Mouse (Mus musculus) naive thymus-derived CD4-positive, alpha-beta T cell, adult 2 months (primary cell): ENCODE data around the gene Enpp1.
"Not testable (repeated sequence)": the region's sequence is repeated elsewhere in the genome, so short reads cannot be mapped to it uniquely, and the experiment has no call there.

Experiments
- DNase-seq: peaks from one replicate; pipeline ENCODE4 v3.0.0-alpha.2; 2011; ENCODE audit warnings: low read depth

The Enpp1 gene

DNA sequence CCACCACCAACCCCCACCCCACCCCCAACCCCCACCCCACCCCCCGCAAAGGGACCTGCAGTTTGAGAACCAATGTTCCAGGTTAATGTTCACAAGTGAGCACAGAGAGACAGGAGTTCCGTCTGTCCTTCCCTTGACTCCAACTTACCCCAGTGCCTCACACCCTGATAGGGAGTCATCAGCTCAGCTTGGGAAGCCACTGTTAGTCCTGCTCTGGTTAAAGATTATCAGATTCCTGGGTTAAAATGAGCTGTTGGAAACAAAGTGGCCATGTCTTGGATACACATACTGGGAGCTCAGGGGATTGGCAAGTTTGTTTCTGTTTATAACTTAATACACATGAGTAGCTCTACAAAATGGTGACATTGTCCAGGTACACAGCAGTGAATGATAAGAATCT, 75.0 kb downstream of the Enpp1 start:
- DNase-seq = peak; percentile 19

DNA sequence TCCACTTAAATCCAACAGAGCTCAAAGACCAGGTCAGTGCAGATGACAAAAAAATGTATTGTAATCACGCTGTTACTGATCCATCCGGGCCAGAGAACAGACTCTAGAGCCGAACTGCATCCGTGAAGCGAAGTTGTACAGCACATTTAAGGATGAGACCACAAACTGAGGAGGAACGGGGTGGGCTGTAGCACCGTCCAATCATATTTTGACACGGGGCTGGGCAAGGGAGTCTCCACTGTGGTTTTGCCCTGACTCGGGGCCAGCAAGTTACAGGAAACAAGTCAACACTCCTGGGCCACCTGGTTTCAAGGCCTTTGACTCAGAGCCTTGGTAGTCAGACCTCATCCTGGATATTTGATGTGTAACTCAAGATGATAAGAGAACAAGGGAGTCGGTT, 76.1 kb downstream of the Enpp1 start:
- peak; percentile 81 for DNase-seq

DNA sequence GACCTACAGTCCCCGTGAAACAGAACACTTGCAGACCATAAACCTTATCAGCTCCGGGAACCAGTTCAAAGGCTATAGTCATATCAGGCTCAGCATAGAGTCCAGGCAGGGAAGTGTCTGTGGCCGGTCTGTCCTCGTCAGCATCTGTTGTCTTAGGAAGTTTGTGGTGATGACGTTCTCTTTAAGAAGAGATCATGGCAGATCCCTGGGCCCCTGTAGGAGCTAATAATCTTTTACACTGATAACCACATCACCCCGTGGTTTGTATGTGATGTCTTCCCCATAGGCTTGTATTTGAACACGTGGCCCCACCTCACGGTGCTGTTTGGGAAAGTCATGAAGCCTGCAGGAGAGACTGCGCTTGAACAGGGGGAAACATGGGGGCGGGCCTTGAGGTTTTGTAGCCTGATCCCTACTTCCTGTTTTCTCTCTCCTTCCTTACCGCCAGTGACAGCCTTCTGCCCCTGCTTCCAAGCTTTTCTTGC, 76.6 kb downstream of the Enpp1 start:
- no peak for DNase-seq

DNA sequence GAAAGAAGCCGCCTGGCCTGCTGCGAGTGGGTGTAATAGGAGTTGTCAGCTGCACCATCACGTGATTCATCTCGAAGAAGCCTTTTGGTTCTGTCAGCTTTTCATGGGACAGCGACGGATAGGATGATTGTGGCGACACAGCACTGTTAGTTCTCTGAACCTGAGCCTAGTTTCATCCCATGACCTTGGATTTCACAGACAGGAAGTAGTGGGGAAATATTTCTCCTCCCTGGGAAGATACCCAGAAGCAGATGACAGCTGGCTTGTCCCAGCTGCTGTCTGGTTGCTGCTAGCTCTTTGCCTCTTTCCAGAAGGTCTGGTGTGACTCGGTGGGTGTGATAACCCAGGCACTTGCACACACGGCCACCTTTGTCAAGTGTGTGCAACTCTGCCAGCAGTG, 77.7 kb downstream of the Enpp1 start:
- peak; percentile 16 for DNase-seq

DNA sequence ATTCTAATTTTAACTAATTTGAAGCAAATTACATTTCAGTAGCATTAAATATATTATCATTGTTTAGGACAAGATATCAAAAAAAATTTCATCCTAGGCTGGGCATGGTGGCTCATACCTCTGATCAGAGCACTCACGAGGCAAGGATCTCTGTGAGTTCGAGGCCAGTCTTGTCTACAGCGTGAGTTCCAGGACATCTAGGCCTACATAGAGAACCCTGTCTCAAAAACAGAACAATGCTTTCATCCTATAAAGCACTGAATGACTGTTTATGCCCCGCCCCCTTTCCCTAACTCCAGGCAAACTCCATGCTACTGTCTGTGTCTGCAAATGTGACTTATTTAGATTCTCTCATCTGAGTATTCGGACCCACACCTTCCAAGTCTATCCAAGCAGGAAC, 80.8 kb downstream of the Enpp1 start:
- no peak for DNase-seq

DNA sequence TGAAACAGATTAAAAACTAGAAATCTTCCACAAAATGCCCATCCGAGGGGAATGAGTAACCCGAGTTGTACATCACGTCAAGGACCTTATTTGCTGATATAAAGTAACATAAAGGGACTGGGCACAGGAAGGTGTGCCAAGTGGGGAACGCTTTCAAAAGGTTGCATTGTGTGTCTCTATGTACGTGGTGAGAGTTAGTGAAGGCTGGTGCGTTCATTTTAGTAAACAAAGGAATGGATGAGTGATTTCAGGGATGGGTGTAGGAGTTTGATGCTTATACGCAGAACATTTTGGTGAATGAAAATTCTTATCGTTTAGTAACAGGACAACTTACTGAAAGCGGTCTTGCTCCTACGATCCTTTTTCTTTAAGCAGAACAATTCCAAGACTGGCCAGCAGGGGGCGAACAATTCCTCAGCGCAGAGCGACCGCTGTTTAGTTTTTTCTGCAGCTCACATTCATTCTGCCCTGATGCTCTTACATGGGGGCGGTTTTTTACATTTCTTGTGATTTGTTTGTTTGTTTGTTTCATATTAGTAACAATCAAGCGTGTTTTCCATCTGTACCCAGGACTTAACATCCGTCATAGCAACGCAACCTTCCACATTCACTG, 81.4 kb downstream of the Enpp1 start:
- DNase-seq = peak; percentile 87

DNA sequence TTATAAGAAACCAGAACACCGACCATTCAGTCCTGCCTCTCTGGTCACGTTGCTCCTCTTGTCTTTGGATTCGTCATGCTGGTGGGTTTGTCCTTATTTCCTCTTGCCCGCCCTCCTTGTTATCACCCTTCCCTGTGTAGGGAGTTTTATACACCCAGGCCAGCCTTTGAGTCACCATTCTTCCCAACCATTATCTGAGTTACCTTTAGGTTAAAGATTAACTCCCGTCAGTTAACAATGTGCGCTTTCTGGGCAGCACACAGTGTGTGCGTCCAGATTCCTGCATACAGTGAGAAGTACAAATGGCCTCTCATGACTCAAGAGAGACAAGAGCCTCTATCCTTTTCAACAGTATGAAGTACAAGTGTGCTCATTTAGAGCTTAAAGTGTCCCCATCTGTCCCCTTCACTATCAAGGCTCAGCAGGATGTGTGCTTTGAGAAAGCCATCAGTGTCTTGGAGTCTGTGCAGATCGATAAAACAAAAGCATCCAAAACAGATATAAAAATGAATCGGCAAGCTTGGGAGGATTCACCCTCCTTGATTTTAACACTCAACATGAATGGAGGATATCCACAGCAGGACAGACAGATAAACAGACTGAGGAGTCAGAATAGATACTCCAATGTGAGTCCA, 82.8 kb downstream of the Enpp1 start:
- no peak for DNase-seq

DNA sequence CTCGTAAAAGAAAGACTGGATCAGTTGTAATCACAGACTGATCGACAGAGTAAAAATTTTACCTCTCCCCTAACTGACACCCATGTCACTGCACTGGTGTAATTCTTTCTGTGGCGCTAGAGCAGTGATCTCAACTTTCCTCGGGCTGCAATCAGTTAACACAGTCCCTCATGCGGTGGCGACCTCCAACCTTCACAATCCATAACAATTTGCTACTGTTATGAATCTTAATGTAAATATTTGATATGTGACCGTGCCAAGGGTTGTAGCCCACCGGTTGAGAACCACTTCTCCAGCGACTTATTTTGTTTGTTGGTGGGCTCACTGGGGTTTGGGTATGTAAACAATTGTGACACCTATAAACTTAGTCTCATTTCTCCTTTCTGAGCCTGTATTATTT, 83.5 kb downstream of the Enpp1 start:
- DNase-seq = no peak

DNA sequence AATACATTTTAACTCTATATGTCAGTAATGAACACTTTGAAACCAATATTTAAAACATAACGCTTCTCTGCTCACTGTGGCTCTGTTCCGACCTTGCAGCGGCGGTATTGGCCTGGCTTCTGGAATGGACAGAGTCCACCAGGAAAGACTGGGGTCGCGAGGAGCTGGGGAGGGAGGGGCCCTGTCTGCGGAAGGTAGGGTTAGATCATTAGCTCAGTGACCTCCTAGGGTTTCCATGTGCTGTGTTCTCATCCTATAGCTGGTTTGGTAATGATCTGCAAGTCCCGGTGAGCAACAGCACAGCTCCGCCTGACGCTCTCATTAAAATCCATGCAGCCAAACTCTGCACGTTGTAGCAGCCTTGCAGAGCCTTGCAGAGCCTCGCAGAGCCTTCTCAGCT, 84.7 kb downstream of the Enpp1 start:
- DNase-seq = no peak

DNA sequence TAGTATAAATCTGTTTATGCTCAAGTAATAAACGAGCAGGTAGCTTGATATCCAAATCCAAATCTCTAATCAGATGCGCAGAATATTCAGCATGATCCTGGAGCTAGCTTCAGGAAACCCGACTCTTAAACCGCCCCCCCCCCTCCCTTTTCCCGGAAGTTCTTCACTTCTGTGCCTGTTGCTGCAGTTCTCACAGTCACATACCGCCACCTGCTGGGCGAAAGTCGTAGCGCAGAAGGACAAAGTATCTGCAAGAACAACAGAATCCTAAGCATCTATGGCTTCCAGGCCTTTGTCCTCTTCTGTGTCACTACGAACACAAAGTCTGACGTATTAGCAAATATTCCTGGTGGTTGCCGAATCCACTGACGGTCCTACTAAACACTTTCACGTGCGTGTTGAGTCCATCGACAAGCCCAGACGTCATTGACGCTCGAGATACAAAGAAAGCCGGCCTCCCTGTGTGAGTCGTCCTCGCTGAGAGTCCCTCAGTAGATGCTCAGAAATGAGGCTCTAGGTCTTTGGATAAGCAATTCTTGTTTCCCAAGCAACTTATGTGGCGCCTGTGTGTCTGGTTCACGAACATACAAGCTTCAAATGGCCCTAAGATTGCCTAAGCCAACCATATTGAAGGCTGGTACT, 86.8 kb downstream of the Enpp1 start:
- peak; percentile 92 for DNase-seq

DNA sequence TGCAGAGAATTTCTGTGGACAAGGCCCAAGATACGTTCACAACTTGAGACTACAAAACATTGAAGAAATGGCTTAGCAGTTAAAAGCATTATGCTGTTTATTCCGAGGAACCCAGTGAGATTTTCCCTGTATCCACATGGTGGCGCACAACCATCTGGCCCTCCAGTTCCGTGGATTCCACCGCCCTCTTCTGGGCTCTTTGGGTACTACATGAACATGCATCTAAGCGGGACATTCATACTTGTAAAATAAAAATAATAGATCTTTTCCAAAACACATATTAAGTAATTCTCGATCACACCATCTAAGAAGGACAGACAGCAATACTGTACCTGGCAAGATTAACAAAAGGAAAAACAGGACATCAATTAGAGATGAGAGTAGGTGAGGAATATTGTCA, 89.4 kb downstream of the Enpp1 start:
- peak; percentile 94 for DNase-seq

DNA sequence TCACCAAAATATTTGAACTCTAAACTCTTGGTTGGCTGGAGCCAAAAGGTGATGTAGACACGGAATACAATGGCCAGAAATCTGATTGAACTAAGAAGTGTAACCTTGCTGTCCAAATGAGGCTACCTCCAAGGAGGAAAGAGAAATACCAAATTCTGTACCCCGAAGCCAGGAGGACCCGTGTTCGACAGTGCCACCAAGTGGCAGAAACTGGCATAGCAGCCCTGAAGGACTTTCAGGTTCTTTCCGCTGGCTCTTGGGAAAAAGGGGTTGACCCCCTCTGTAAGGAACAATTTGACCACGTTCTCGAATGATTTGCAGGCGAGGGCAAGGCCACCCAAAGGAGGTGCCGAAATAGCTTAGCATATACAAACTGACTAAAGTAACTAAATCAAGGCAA, 90.4 kb downstream of the Enpp1 start:
- peak; percentile 82 for DNase-seq

DNA sequence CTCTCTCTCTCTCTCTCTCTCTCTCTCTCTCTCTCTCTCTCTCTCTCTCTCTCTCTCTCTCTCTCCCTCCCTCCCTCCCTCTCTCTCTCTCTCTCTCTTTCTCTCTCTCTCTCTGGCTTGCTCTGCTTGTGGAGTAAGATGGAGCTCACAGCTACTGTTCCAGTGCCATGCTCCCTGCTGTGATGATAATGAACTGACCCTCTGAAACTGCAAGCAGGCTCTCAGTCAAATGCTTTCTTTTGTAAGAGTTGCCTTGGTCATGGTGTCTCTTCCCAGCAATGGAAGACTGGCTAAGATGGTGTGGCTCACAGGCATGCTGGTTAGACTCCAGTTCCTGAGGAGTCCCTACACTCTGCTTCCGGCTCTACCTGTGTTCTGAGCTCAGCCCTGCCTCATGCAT, 95.4 kb downstream of the Enpp1 start:
- DNase-seq = not testable (repeated sequence)

DNA sequence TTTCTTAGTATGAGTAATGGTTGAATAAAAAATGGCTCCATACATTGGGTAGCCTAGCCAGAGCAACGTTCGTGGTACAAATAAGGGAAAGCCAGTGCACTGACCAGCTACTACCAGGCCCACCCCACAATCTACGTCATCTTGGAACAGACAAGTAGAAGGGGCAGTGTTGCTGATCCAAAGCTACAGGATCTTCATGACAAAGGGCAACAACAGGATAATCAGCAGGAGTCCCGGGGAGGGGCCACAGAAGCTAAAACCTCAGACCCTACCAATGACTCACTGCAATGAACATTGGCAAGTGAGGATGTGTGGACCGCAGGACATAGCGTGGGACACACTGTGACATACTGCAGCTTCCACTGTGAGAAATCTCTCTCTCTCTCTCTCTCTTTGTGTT, 96.2 kb downstream of the Enpp1 start:
- no peak for DNase-seq

DNA sequence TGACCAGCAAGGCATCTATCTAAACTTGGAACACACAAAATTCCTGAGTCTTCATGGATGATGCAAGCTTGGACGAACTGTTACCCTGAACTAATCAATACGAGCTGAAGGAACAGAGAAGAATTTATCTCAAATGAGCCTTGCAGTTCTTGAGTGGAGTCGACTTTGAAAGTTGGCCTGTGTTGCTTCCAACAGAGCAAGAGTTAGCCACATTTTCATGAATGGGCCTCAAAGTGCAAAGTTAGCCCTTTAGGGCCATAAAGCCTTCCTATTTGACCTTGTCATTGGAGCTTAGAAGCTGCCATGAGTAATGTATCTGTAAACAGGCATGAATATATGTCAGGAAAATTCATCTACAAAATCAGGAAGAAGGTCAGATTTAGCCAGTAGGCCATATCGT, 97.2 kb downstream of the Enpp1 start:
- no peak for DNase-seq

DNA sequence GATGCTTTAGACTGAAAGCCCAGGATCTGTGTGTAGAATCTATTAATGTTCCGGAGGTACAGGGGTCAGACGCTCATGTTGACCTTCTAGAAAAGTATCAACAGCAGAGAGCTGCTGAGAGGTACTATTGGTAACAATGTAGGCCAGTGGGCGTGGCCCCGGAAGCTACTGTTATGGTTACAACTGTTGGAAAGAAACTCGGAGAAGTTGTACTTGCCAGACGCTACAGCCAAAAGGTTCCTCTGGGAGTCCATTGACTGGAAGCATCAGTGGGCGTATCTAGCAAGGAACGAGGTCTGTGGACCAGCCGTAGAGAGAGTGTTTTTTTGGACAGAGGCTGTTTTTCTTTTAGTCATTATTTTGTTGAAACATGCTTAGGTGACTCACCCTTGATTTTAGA, 102.2 kb downstream of the Enpp1 start:
- no peak for DNase-seq

DNA sequence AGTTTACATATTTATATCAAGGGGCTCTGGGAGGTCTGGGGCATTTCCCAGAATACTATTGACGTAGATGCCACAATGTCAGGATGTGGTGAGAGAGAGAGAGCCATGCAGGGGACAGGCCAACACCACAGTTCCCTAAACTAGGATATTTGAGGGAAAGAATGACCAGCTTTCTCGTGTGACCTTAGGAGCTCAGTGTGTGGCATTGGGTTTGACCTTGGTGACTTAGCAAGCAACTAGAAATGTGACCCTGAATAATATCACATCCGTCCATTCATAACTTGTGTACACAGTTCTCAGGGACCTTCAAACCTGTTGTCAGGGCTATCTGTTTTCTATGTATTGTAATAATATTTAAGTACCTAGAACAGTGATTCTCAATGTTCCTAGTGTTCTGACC, 102.8 kb downstream of the Enpp1 start:
- DNase-seq = no peak

DNA sequence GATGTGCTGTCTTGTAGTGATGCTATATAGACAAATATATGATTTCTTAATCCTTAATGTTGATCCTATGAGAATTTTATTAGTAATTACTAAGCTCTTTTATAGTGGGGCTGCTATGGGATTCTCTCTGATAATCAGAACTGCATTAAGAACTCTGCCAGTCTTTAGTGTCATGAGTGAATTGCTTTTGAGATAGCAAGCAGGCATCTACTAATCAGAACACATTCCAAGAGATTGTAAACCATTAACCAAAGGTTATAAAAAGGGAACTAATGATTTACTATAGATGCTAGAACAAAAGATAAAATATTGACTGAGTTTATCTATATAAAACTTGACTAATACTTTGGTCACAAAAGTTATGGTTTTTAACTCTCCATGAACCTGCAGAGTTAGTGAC, 108.2 kb downstream of the Enpp1 start:
- DNase-seq = no peak

DNA sequence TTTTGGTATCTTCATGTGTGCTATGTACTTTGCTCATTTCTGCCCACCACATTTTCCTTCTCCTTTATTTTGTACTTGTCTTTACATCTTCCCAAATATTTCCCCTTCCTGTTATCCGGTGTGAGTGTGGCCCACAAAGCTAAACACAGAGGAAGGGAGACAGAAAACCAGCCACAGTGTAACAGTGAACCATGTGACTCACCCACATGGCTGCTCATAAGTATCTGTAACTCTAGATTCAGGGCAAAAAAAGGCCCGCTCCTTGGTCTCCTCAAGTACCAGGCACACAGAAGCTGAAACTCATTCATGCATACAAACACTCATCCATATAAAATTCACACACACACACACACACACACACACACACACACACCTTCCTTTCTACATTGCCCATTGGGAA, 108.9 kb downstream of the Enpp1 start:
- no peak for DNase-seq

DNA sequence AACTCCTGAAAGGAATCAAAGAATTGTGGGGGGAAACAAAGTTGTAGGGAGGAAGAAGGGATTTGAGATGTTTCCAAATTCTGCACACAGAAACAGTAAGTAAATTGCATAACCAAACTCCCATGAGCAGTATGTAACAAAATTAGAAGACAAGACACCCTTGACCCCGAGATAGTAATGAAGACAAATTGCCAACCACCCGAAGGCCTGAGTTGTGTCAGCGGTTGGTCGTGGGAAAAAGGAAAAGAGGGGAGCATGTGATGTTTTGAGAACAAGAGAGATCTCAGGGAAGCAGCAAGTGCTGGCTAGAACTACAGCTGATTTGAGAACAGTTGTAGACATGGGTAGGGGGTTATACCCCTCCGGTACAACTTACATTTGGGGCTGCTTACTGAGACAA, 112.2 kb downstream of the Enpp1 start:
- DNase-seq = no peak

DNA sequence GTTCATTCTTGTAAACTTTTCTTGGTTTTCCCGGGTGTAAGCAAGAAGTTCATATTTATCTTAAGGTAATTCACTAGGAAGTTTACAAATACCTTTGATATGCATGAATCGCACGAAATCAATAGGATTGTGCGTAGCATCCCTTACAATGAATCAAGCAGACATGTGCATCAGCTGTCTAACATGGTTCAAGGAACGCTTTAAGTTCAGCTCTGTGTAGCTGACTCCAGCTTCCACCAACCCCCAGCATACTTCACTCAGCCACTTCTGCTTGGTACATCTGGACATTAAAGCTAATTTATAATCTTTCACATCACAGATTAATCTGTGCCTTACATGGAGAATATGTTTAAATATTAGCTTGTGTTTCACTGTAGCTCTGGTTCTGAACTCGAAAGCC, 113.3 kb downstream of the Enpp1 start:
- no peak for DNase-seq

DNA sequence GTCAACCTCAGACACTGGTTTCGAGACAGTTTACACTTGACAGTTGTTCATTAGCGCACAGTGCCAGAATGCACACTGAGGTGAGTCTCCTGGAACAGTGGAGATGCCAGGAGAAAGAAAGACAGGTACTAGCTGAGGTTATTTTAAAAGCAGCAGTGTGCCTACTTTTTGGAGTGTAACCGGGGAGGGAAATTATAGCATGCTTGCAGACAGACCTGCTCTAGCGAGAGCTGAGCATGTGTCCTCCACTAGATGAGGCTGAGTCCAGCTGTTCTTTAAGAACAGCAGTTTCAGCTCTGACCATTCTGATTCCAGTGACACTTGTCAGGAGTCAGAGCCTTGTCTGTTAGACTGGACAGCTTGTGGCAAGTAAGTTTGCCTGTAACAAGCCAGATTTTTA, 114.2 kb downstream of the Enpp1 start:
- DNase-seq = no peak

DNA sequence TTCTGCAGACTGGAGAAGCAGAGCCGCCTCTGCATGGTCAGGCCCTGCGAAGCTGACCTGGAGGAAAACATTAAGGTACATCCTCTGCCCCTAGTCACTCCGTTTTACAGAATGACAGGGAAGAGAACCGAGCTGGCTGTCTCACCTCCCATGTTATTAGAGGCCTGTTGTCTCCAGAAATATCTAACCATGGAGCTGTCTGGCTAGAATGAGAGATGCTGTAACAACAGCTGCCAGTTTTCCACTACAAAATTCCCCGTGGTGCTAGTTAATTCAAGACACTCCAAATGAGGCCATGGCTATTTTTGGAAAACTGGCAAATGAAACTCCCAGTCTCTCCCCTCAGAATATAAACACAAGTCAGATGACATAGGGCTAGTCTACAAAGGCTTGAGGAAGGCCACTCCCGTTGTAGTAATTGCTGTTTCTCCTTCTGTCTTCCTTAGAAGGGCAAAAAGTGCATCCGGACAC, 115.1 kb downstream of the Enpp1 start:
- DNase-seq = no peak
